Mouse (Mus musculus) heart, adult 2 months (tissue): ENCODE results near the gene Dnah11.

ENCODE experiments used
- CTCF ChIP-seq: fragments of 200-600 bp; IDR thresholded peaks from 2 replicates; pipeline ENCODE4 v1.8.1; 2022; ENCODE audit warnings: antibody characterized with exemption, mild to moderate bottlenecking, moderate library complexity
- POLR2A ChIP-seq: fragments of 200-500 bp; IDR thresholded peaks from 2 replicates; pipeline ENCODE4 v1.6.1; 2011; ENCODE audit warnings: mild to moderate bottlenecking, low read depth, low read length, control low read depth; ENCODE audit not compliant: insufficient read depth

DNA sequence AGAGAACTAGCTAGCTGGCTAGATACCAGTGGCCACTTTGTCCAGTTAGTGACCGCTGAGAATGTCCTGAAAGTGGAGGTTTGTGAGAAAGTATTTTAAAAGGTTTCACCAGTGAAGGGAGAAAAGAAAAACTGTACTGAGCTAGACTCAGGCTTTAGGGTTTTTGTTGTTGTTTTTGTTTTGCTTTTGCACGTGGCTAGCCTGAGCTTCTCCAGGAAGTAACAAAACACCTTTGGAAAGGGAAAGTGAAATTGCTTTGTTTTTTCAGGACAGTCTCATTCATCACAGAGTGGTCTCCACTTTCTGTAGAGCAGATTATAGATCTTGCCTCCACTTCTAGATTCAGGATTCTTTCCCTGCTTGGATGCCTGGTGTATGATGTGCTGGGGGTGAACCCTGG is 353.9 kb downstream of the Dnah11 start:
- TF ChIP-seq POLR2A (no peak), CTCF (no peak)
